Mouse (Mus musculus) G1E-ER4 (cell line): ENCODE data around the gene Gm5089. TPM values are rescaled to one million over a fixed set of nuclear protein-coding genes. Genes with fewer than 3 reads are reported as not detected.

Experiments
- GATA1 ChIP-seq: IDR thresholded peaks from one replicate; pipeline ENCODE4 v1.8.0; 2012; ENCODE audit warnings: low read length, inconsistent platforms
- polyA plus RNA-seq: library from polyadenylated mRNA; stranded (reverse); fragments of >175 nt; gene quantifications from 2 replicates; pipeline ENCODE4 v1.2.3, GENCODE M21; 2012

Gene Gm5089
- not detected in 2 replicates for polyA plus RNA-seq

- TF ChIP-seq GATA1 = no peak
Measured at GRCm38 (mm10) chr14:122450496-122451382, at the start of gene Gm5089. Gene Gm5089 (minus strand): TSS chr14:122451115.

- no peak for TF ChIP-seq GATA1
Measured at GRCm38 (mm10) chr14:122492015-122492414, 41.1 kb upstream of the Gm5089 start.

GRCm38 (mm10) chr14:122491521-122491920 is 40.6 kb upstream of the Gm5089 start:
- no peak for TF ChIP-seq GATA1

- no peak for TF ChIP-seq GATA1
Measured at GRCm38 (mm10) chr14:122490441-122491328, 39.8 kb upstream of the Gm5089 start, which contains the start of gene Gm10837. Gene Gm10837 (plus strand): TSS chr14:122490586.

- TF ChIP-seq GATA1 = no peak
Measured at GRCm38 (mm10) chr14:122489686-122490414, 38.9 kb upstream of the Gm5089 start.

GRCm38 (mm10) chr14:122489041-122489440 is 38.1 kb upstream of the Gm5089 start:
- TF ChIP-seq GATA1 = no peak

- TF ChIP-seq GATA1 = no peak
Measured at GRCm38 (mm10) chr14:122487366-122487765, 36.5 kb upstream of the Gm5089 start.

GRCm38 (mm10) chr14:122486611-122487010 is 35.7 kb upstream of the Gm5089 start:
- no peak for TF ChIP-seq GATA1

GRCm38 (mm10) chr14:122485635-122486181 is 34.8 kb upstream of the Gm5089 start:
- TF ChIP-seq GATA1 = no peak

- no peak for TF ChIP-seq GATA1
Measured at GRCm38 (mm10) chr14:122484844-122485551, 34.1 kb upstream of the Gm5089 start.

GRCm38 (mm10) chr14:122484458-122484843 is 33.5 kb upstream of the Gm5089 start:
- TF ChIP-seq GATA1 = no peak

GRCm38 (mm10) chr14:122483556-122484421 is 32.9 kb upstream of the Gm5089 start:
- no peak for TF ChIP-seq GATA1

- TF ChIP-seq GATA1 = no peak
Measured at GRCm38 (mm10) chr14:122483024-122483385, 32.1 kb upstream of the Gm5089 start.
